Mouse (Mus musculus) stomach, embryonic 14.5 days (tissue): Measurements from ENCODE around the gene Adam11. TPM values are rescaled to one million over a fixed set of nuclear protein-coding genes. Genes with fewer than 3 reads are reported as not detected.

Source experiments
- ATAC-seq: fragments of 200-750 bp; cut with Nextera tagmentation; 2 replicates; pipeline ENCODE4 v1.8.0; 2017; ENCODE audit warnings: low read depth, moderate TSS enrichment; ENCODE audit not compliant: insufficient number of reproducible peaks, insufficient read depth, low FRiP score
- H3K27ac ChIP-seq: fragments of 300-500 bp; sonication (generic); 2 replicates; pipeline ENCODE4 v1.5.1; 2014; ENCODE audit warnings: mild to moderate bottlenecking, low read length, moderate library complexity, mixed read lengths
- H3K27me3 ChIP-seq: fragments of 300-500 bp; sonication (generic); 2 replicates; pipeline ENCODE4 v1.6.1; 2014; ENCODE audit warnings: low read length, control low read depth, mixed read lengths; ENCODE audit not compliant: control insufficient read depth, insufficient read depth
- H3K36me3 ChIP-seq: fragments of 300-500 bp; sonication (generic); 2 replicates; pipeline ENCODE4 v1.6.1; 2014; ENCODE audit warnings: mild to moderate bottlenecking, control low read depth, low read length, moderate library complexity, mixed read lengths; ENCODE audit not compliant: control insufficient read depth, insufficient read depth
- H3K4me1 ChIP-seq: fragments of 300-500 bp; sonication (generic); 2 replicates; pipeline ENCODE4 v1.6.1; 2014; ENCODE audit warnings: low read length, control low read depth, mixed read lengths; ENCODE audit not compliant: control insufficient read depth, insufficient read depth
- H3K4me2 ChIP-seq: fragments of 300-500 bp; sonication (generic); replicated peaks from 2 replicates; pipeline ENCODE4 v1.6.1; 2014; ENCODE audit warnings: low read depth, low read length, control low read depth
- H3K4me3 ChIP-seq: fragments of 300-500 bp; sonication (generic); 2 replicates; pipeline ENCODE4 v1.5.1; 2014; ENCODE audit warnings: low read depth, low read length, control low read depth
- H3K9ac ChIP-seq: fragments of 300-500 bp; sonication (generic); replicated peaks from 2 replicates; pipeline ENCODE4 v1.6.1; 2014; ENCODE audit warnings: low read depth, mild to moderate bottlenecking, control low read depth, low read length, moderate library complexity, mixed read lengths
- H3K9me3 ChIP-seq: fragments of 300-500 bp; sonication (generic); 2 replicates; pipeline ENCODE4 v1.6.1; 2016; ENCODE audit warnings: low read depth, low read length, control low read depth; ENCODE audit not compliant: control insufficient read depth
- WGBS: fragments of 180-500 bp; shearing (Covaris S2); extraction: QIAGEN DNeasy Blood & Tissue Kit; methylation state at CpG from one replicate; pipeline ENCODE4 v1.1.7; 2014; 5-methylcytosine and 5-hydroxymethylcytosine counted together
- polyA plus RNA-seq: library from polyadenylated mRNA; unstranded; fragments of >200 nt; fragmentation: Nextera tagmentation; extraction: Ambion mirVana; gene quantifications from 2 replicates; pipeline ENCODE4 v1.2.1, GENCODE M21; 2014

The Adam11 gene
- polyA plus RNA-seq, 1 experiment from 2014 or later: 5.5 TPM

DNA sequence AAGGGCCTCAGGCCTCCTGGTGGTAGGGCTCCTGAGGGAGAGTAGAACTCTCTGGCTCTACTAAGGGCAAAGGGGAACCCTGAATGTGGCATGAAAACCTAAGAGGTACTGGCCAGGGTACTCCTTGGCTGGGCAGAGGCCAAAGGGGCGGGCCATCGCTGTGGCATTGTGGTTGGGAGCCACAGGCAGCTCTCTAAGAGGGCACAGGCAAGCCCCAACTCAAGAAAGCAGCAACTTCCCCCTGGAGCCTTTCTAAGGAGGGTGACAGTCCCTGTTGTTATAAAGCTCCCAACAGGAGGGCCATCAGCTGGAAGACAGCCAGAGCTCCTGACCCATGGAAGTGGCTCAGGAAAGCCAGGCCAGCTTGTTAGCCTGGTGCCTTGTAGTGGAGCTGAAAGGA, 2.3 kb upstream of the Adam11 start:
- ATAC-seq: no peak
- H3K4me3 ChIP-seq: no peak overlapping the region
- no peak overlapping the region for H3K4me2 ChIP-seq
- no peak overlapping the region for H3K27ac ChIP-seq
- 87% methylated on average over 2 of the region's 2 CpGs for WGBS
- H3K9me3 ChIP-seq: no peaks in the 10 kb centered on the region
- H3K36me3 ChIP-seq: no peaks in the 10 kb centered on the region
- no peak overlapping the region for H3K9ac ChIP-seq
- no peaks in the 10 kb centered on the region for H3K27me3 ChIP-seq
- H3K4me1 ChIP-seq: peaks cover 17% of the 10 kb centered on the region; the same call in 1 of the 2 replicates

DNA sequence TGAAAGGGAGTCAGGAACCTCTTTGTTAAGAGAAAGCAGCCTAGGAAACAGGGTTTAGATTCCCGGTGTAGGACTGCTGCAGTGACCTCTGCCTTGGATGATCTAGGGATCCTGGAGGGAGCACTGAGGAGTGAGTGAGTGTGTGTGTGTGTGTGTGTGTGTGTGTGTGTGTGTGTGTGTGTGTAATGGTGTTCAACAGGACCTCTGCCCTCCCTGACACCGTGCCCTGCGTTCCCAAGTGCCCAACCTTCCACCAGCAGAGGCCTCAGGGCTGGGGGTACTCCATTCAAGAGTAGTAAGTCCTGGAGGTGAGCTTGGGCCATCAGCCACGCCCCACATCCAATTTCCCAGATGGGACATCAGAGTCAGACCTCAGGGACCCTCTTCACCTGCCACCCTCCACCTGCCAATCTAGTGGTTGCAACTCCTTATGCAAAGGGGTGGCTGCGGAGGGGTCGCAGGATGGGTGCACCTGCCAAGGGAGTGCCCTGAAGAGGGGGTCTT, 382 bp upstream of the Adam11 start:
- peak overlapping the region; percentile 58 for H3K4me3 ChIP-seq
- H3K4me2 ChIP-seq: peak overlapping the region; percentile 99
- no peak overlapping the region for H3K9ac ChIP-seq
- no peaks in the 10 kb centered on the region for H3K27me3 ChIP-seq
- 21% methylated on average over 6 of the region's 6 CpGs for WGBS
- H3K27ac ChIP-seq: no peak overlapping the region
- H3K9me3 ChIP-seq: no peaks in the 10 kb centered on the region
- ATAC-seq: peak; percentile 21; the same call in 1 of the 2 replicates
- no peaks in the 10 kb centered on the region for H3K36me3 ChIP-seq
- peaks cover 9% of the 10 kb centered on the region; the same call in 1 of the 2 replicates for H3K4me1 ChIP-seq

DNA sequence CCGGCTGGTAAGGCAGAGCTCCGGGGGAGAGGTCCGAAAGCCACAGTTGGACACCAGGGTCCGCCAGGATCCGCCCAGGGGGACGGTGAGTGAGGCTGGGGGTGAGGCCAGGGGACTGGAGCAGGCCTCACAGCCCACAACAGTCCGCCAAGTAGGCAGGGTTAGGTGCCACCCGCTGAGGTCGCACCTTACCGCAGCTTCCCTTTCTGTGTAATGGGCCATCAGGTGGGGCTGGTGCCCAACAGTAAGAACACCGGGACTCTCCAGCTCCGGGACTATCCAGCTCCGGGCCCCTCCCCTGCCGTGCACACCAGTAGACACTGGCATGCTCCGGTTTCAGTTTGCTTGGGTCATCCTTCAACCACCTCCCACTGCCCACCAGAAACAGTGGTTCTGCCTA, 1.0 kb downstream of the Adam11 start:
- H3K27ac ChIP-seq: no peak overlapping the region
- H3K4me3 ChIP-seq: peak overlapping the region; percentile 58
- peaks cover 9% of the 10 kb centered on the region; the same call in 1 of the 2 replicates for H3K4me1 ChIP-seq
- 16% methylated on average over 15 of the region's 15 CpGs for WGBS
- ATAC-seq: no peak
- H3K9me3 ChIP-seq: no peaks in the 10 kb centered on the region
- H3K9ac ChIP-seq: no peak overlapping the region
- H3K4me2 ChIP-seq: peak overlapping the region; percentile 99
- H3K27me3 ChIP-seq: no peaks in the 10 kb centered on the region
- H3K36me3 ChIP-seq: no peaks in the 10 kb centered on the region

- Histone ChIP-seq H3K4me3 (no peak overlapping the region), H3K9ac (no peak overlapping the region), H3K27me3 (no peaks in the 10 kb centered on the region), H3K4me1 (peaks cover 9% of the 10 kb centered on the region; the same call in 1 of the 2 replicates), H3K27ac (no peak overlapping the region), H3K36me3 (no peaks in the 10 kb centered on the region), H3K9me3 (no peaks in the 10 kb centered on the region), H3K4me2 (no peak overlapping the region)
- WGBS: 51% methylated on average over 11 of the region's 11 CpGs
- peak; percentile 38; the same call in 1 of the 2 replicates for ATAC-seq
Observed at GRCm38 (mm10) chr11:102763009-102763767, 1.9 kb downstream of the Adam11 start.

- H3K4me2 ChIP-seq: no peak overlapping the region
- no peaks in the 10 kb centered on the region for H3K36me3 ChIP-seq
- no peaks in the 10 kb centered on the region for H3K27me3 ChIP-seq
- no peak overlapping the region for H3K9ac ChIP-seq
- no peak for ATAC-seq
- no peak overlapping the region for H3K27ac ChIP-seq
- WGBS: 79% methylated on average over 5 of the region's 5 CpGs
- no peaks in the 10 kb centered on the region for H3K9me3 ChIP-seq
- no peak overlapping the region for H3K4me3 ChIP-seq
- peaks cover 9% of the 10 kb centered on the region; the same call in 1 of the 2 replicates for H3K4me1 ChIP-seq
Observed at GRCm38 (mm10) chr11:102765416-102765815, 4.2 kb downstream of the Adam11 start.

- WGBS: 65% methylated on average over 6 of the region's 6 CpGs
Observed at GRCm38 (mm10) chr11:102767055-102767670, 5.9 kb downstream of the Adam11 start.

DNA sequence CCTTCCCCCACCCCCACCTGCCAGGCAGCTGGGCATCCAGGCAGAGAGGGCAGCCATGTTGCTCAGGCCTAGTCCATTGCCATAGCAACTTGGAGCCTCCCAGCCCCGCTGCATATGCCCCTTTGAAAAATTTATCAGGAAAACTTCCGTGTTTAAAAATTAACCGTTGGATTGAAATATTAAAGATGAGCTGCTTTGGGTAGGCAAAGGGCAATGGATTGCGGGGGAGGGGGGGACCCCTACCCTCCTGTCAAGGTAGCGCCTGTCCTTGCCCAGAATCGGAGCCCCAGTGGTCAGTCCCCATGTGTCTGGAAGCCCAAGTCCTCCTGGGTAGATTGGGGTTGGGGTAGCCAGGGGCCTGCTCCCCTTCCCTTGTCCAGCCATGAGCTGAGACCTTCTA, 7.9 kb downstream of the Adam11 start:
- Histone ChIP-seq H3K27ac (no peak overlapping the region), H3K4me3 (no peak overlapping the region), H3K4me2 (no peak overlapping the region), H3K9me3 (no peaks in the 10 kb centered on the region), H3K4me1 (peaks cover 7% of the 10 kb centered on the region; the same call in 1 of the 2 replicates), H3K9ac (no peak overlapping the region), H3K27me3 (no peaks in the 10 kb centered on the region), H3K36me3 (no peaks in the 10 kb centered on the region)
- ATAC-seq: no peak
- 82% methylated on average over 6 of the region's 6 CpGs for WGBS

More at GRCm38 (mm10) chr11:102767055-102767670, 5.9 kb downstream of the Adam11 start:
- Histone ChIP-seq H3K9ac (no peak overlapping the region), H3K9me3 (no peaks in the 10 kb centered on the region), H3K36me3 (no peaks in the 10 kb centered on the region), H3K27me3 (no peaks in the 10 kb centered on the region), H3K27ac (no peak overlapping the region), H3K4me3 (no peak overlapping the region), H3K4me2 (no peak overlapping the region), H3K4me1 (peaks cover 9% of the 10 kb centered on the region; the same call in 1 of the 2 replicates)
- no peak for ATAC-seq

- H3K36me3 ChIP-seq: no peaks in the 10 kb centered on the region
- no peak overlapping the region for H3K4me3 ChIP-seq
- 68% methylated on average over 12 of the region's 12 CpGs for WGBS
- H3K27ac ChIP-seq: no peak overlapping the region
- H3K4me1 ChIP-seq: peaks cover 9% of the 10 kb centered on the region; the same call in 1 of the 2 replicates
- H3K9ac ChIP-seq: no peak overlapping the region
- ATAC-seq: no peak
- H3K9me3 ChIP-seq: no peaks in the 10 kb centered on the region
- H3K4me2 ChIP-seq: no peak overlapping the region
- no peaks in the 10 kb centered on the region for H3K27me3 ChIP-seq
Observed at GRCm38 (mm10) chr11:102769993-102770661, 8.9 kb downstream of the Adam11 start.
